Mouse (Mus musculus) heart, postnatal 0 days (tissue): Measurements from ENCODE around the gene Edil3. TPM values are rescaled to one million over a fixed set of nuclear protein-coding genes. Genes with fewer than 3 reads are reported as not detected.

Experiments
- ATAC-seq: fragments of 200-750 bp; cut with Nextera tagmentation; 2 replicates; pipeline ENCODE4 v1.8.0; 2017; ENCODE audit warnings: low read depth, moderate number of reproducible peaks, moderate library complexity; ENCODE audit not compliant: insufficient read depth
- DNase-seq: peaks from one replicate; pipeline ENCODE4 v3.0.0-alpha.2; 2016; ENCODE audit warnings: low spot score
- H3K27ac ChIP-seq: fragments of 300-500 bp; sonication (generic); 2 replicates; pipeline ENCODE4 v1.5.1; 2014; ENCODE audit warnings: low read depth, mild to moderate bottlenecking
- H3K27me3 ChIP-seq: fragments of 300-500 bp; sonication (generic); 2 replicates; pipeline ENCODE4 v1.6.1; 2014; ENCODE audit warnings: low read length, mixed read lengths; ENCODE audit not compliant: control insufficient read depth, insufficient read depth
- H3K36me3 ChIP-seq: fragments of 300-500 bp; sonication (generic); replicated peaks from 2 replicates; pipeline ENCODE4 v1.6.1; 2014; ENCODE audit warnings: low read length, mixed read lengths; ENCODE audit not compliant: control insufficient read depth, insufficient read depth
- H3K4me1 ChIP-seq: fragments of 300-500 bp; sonication (generic); 2 replicates; pipeline ENCODE4 v1.6.1; 2014; ENCODE audit warnings: antibody characterized with exemption; ENCODE audit not compliant: control insufficient read depth, insufficient read depth
- H3K4me2 ChIP-seq: fragments of 300-500 bp; sonication (generic); 2 replicates; pipeline ENCODE4 v1.6.1; 2014; ENCODE audit warnings: low read depth, mild to moderate bottlenecking, low read length, moderate library complexity
- H3K4me3 ChIP-seq: fragments of 300-500 bp; sonication (generic); 2 replicates; pipeline ENCODE4 v1.5.1; 2014; ENCODE audit warnings: low read depth, low read length
- H3K9ac ChIP-seq: fragments of 300-500 bp; sonication (generic); replicated peaks from 2 replicates; pipeline ENCODE4 v1.6.1; 2014; ENCODE audit warnings: low read depth, low read length, mixed read lengths
- H3K9me3 ChIP-seq: fragments of 300-500 bp; sonication (generic); replicated peaks from 2 replicates; pipeline ENCODE4 v1.6.1; 2016; ENCODE audit warnings: low read length; ENCODE audit not compliant: control insufficient read depth
- CTCF ChIP-seq: IDR thresholded peaks from 2 replicates; pipeline ENCODE4 v1.5.1; 2016; ENCODE audit warnings: antibody characterized with exemption, control low read depth, low read depth
- EP300 ChIP-seq: IDR thresholded peaks from 2 replicates; pipeline ENCODE4 v1.6.1; 2016; ENCODE audit warnings: antibody characterized with exemption, low read depth
- WGBS: fragments of 180-500 bp; shearing (Covaris S2); extraction: QIAGEN DNeasy Blood & Tissue Kit; methylation state at CpG from one replicate; pipeline ENCODE4 v1.1.7; 2014; 5-methylcytosine and 5-hydroxymethylcytosine counted together
- polyA plus RNA-seq: library from polyadenylated mRNA; unstranded; fragments of >200 nt; fragmentation: Nextera tagmentation; extraction: Ambion mirVana; gene quantifications from 2 replicates; pipeline ENCODE4 v1.2.1, GENCODE M21; 2015
- total RNA-seq: library from RNA; depleted of rRNA; stranded (reverse); fragments of >200 nt; gene quantifications from 2 replicates; pipeline ENCODE4 v1.2.3, GENCODE M21; 2014; ENCODE audit warnings: low replicate concordance

Gene Edil3
- total and polyA plus RNA-seq, 2 experiments from 2014 or later = 0.63 to 0.76 TPM

- Histone ChIP-seq H3K27ac (no peak overlapping the region), H3K27me3 (peaks cover 12% of the 10 kb centered on the region; the same call in 1 of the 2 replicates), H3K9ac (no peak overlapping the region), H3K4me2 (peak overlapping the region; percentile 57; the same call in 1 of the 2 replicates), H3K4me3 (no peak overlapping the region), H3K9me3 (no peaks in the 10 kb centered on the region), H3K36me3 (no peaks in the 10 kb centered on the region), H3K4me1 (no peaks in the 10 kb centered on the region)
- 47% methylated on average over 4 of the region's 4 CpGs for WGBS
- no peak for TF ChIP-seq EP300
- TF ChIP-seq CTCF = no peak
- ATAC-seq = no peak
- DNase-seq = no peak
Measured at GRCm38 (mm10) chr13:88824441-88824840, 3.2 kb downstream of the Edil3 start.

GRCm38 (mm10) chr13:88828362-88828761, 7.1 kb downstream of the Edil3 start:
- no peak overlapping the region for H3K27ac ChIP-seq
- no peaks in the 10 kb centered on the region; the same call in 1 of the 2 replicates for H3K27me3 ChIP-seq
- WGBS = 8% methylated on average over 10 of the region's 10 CpGs
- peak overlapping the region; percentile 4 for H3K4me3 ChIP-seq
- DNase-seq (peak; percentile 10), ATAC-seq (no peak)
- no peaks in the 10 kb centered on the region for H3K9me3 ChIP-seq
- H3K4me1 ChIP-seq = no peaks in the 10 kb centered on the region
- no peak for TF ChIP-seq CTCF
- no peak for TF ChIP-seq EP300
- no peaks in the 10 kb centered on the region for H3K36me3 ChIP-seq
- H3K4me2 ChIP-seq = peak overlapping the region; percentile 53
- H3K9ac ChIP-seq = no peak overlapping the region

GRCm38 (mm10) chr13:88833732-88834131, 12.5 kb downstream of the Edil3 start:
- H3K9me3 ChIP-seq = no peaks in the 10 kb centered on the region
- H3K9ac ChIP-seq = no peak overlapping the region
- no peak for DNase-seq
- no peak for ATAC-seq
- H3K36me3 ChIP-seq = no peaks in the 10 kb centered on the region
- H3K4me3 ChIP-seq = no peak overlapping the region
- no peak for TF ChIP-seq CTCF
- TF ChIP-seq EP300 = no peak
- H3K27me3 ChIP-seq = no peaks in the 10 kb centered on the region
- no peak overlapping the region for H3K4me2 ChIP-seq
- WGBS = 73% methylated on average over 1 of the region's 1 CpGs
- H3K4me1 ChIP-seq = no peaks in the 10 kb centered on the region
- no peak overlapping the region for H3K27ac ChIP-seq

GRCm38 (mm10) chr13:88849739-88850138, 28.5 kb downstream of the Edil3 start:
- no peak overlapping the region for H3K4me3 ChIP-seq
- H3K36me3 ChIP-seq = no peaks in the 10 kb centered on the region
- ATAC-seq (no peak), DNase-seq (no peak)
- TF ChIP-seq EP300 (no peak), CTCF (no peak)
- H3K9me3 ChIP-seq = no peaks in the 10 kb centered on the region
- H3K27me3 ChIP-seq = no peaks in the 10 kb centered on the region
- WGBS = 69% methylated on average over 4 of the region's 4 CpGs
- no peaks in the 10 kb centered on the region for H3K4me1 ChIP-seq
- H3K27ac ChIP-seq = no peak overlapping the region
- H3K4me2 ChIP-seq = no peak overlapping the region
- H3K9ac ChIP-seq = no peak overlapping the region

GRCm38 (mm10) chr13:88879960-88880359, 58.7 kb downstream of the Edil3 start:
- no peaks in the 10 kb centered on the region for H3K4me1 ChIP-seq
- DNase-seq (no peak), ATAC-seq (no peak)
- H3K27me3 ChIP-seq = no peaks in the 10 kb centered on the region
- no peak overlapping the region for H3K9ac ChIP-seq
- H3K27ac ChIP-seq = no peak overlapping the region
- no peak overlapping the region for H3K4me3 ChIP-seq
- no peak overlapping the region for H3K4me2 ChIP-seq
- 72% methylated on average over 2 of the region's 2 CpGs for WGBS
- TF ChIP-seq EP300 (no peak), CTCF (no peak)
- no peaks in the 10 kb centered on the region for H3K36me3 ChIP-seq
- no peaks in the 10 kb centered on the region for H3K9me3 ChIP-seq

- Histone ChIP-seq H3K27me3 (no peaks in the 10 kb centered on the region), H3K36me3 (no peaks in the 10 kb centered on the region), H3K4me3 (no peak overlapping the region), H3K4me2 (no peak overlapping the region), H3K9me3 (no peaks in the 10 kb centered on the region), H3K9ac (no peak overlapping the region), H3K4me1 (no peaks in the 10 kb centered on the region), H3K27ac (no peak overlapping the region)
- WGBS = 72% methylated on average over 3 of the region's 3 CpGs
- TF ChIP-seq CTCF = no peak
- DNase-seq (no peak), ATAC-seq (no peak)
Measured at GRCm38 (mm10) chr13:88890728-88891127, 69.5 kb downstream of the Edil3 start.
